Mouse (Mus musculus): Measurements from ENCODE around the gene Polm.
"Not testable (repeated sequence)": the region's sequence is repeated elsewhere in the genome, so short reads cannot be mapped to it uniquely, and the experiment has no call there.

Polm gene

GRCm38 (mm10) chr11:5855902-5856301 is 18.1 kb upstream of the Polm start:
- peak; percentile 25 to 37 for DNase-seq (ENCODE audit: low spot score in 2 of 2)

- DNase-seq (ENCODE audit: low spot score in 2 of 2), result no peak
Measured at GRCm38 (mm10) chr11:5855481-5855880, 17.7 kb upstream of the Polm start.

- no peak for DNase-seq (ENCODE audit: low spot score in 2 of 2)
Measured at GRCm38 (mm10) chr11:5852314-5852713, 14.5 kb upstream of the Polm start.

- no peak for DNase-seq (ENCODE audit: low spot score in 2 of 2)
Measured at GRCm38 (mm10) chr11:5851021-5851736, 13.4 kb upstream of the Polm start.

GRCm38 (mm10) chr11:5850452-5850851 is 12.6 kb upstream of the Polm start:
- DNase-seq (ENCODE audit: low spot score in 2 of 2), result no peak

GRCm38 (mm10) chr11:5849316-5849715 is 11.5 kb upstream of the Polm start:
- no peak for DNase-seq (ENCODE audit: low spot score in 2 of 2)

GRCm38 (mm10) chr11:5848741-5849140 is 10.9 kb upstream of the Polm start:
- peak; percentile 47 to 49 for DNase-seq (ENCODE audit: low spot score in 2 of 2)

GRCm38 (mm10) chr11:5846639-5847345 is 9.0 kb upstream of the Polm start:
- DNase-seq (ENCODE audit: low spot score in 2 of 2), result no peak

- DNase-seq (ENCODE audit: low spot score in 2 of 2), result no peak
Measured at GRCm38 (mm10) chr11:5843131-5843530, 5.3 kb upstream of the Polm start.

- no peak for DNase-seq (ENCODE audit: low spot score in 2 of 2)
Measured at GRCm38 (mm10) chr11:5841751-5842150, 3.9 kb upstream of the Polm start.

- DNase-seq (ENCODE audit: low spot score in 2 of 2), result no peak
Measured at GRCm38 (mm10) chr11:5840346-5840745, 2.5 kb upstream of the Polm start.

- DNase-seq (ENCODE audit: low spot score in 2 of 2), result no peak
Measured at GRCm38 (mm10) chr11:5836126-5836525, 1.7 kb downstream of the Polm start.

- DNase-seq (ENCODE audit: low spot score in 2 of 2), result no peak
Measured at GRCm38 (mm10) chr11:5835057-5835456, 2.8 kb downstream of the Polm start.

GRCm38 (mm10) chr11:5834506-5834905 is 3.3 kb downstream of the Polm start:
- DNase-seq (ENCODE audit: low spot score in 2 of 2), result no peak

- no peak for DNase-seq (ENCODE audit: low spot score in 2 of 2)
Measured at GRCm38 (mm10) chr11:5829327-5829726, 8.5 kb downstream of the Polm start.

GRCm38 (mm10) chr11:5828509-5829191 is 9.2 kb downstream of the Polm start:
- DNase-seq (ENCODE audit: low spot score in 2 of 2), result no peak

GRCm38 (mm10) chr11:5827931-5828330 is 9.9 kb downstream of the Polm start:
- DNase-seq (ENCODE audit: low spot score in 2 of 2), result no peak

- DNase-seq (ENCODE audit: low spot score in 2 of 2), result no peak
Measured at GRCm38 (mm10) chr11:5825432-5825831, 12.4 kb downstream of the Polm start.

GRCm38 (mm10) chr11:5819223-5819622 is 18.6 kb downstream of the Polm start:
- DNase-seq (ENCODE audit: low spot score in 2 of 2), result no peak

- DNase-seq (ENCODE audit: low spot score in 2 of 2), result no peak
Measured at GRCm38 (mm10) chr11:5813381-5813780, 24.4 kb downstream of the Polm start.

GRCm38 (mm10) chr11:5809487-5809886 is 28.3 kb downstream of the Polm start:
- not testable (repeated sequence) for DNase-seq (ENCODE audit: low spot score in 2 of 2)

GRCm38 (mm10) chr11:5807956-5808355 is 29.9 kb downstream of the Polm start:
- no peak for DNase-seq (ENCODE audit: low spot score in 2 of 2)

- no peak for DNase-seq (ENCODE audit: low spot score in 2 of 2)
Measured at GRCm38 (mm10) chr11:5805711-5806110, 32.1 kb downstream of the Polm start.

Measured in right cerebral cortex, adult 2 months (tissue).